Mouse (Mus musculus) ES-CJ7 (cell line): Measurements from ENCODE around the gene Clec2g.
"Not testable (repeated sequence)": the region's sequence is repeated elsewhere in the genome, so short reads cannot be mapped to it uniquely, and the experiment has no call there.

Experiments used
- DNase-seq: peaks from one replicate; pipeline ENCODE4 v3.0.0; 2011; ENCODE audit warnings: low read depth, low spot score

Clec2g gene

GRCm38 (mm10) chr6:128934081-128934480, at the start of gene Clec2g:
Gene Clec2g, plus strand, starts transcription at chr6:128934381.
- not testable (repeated sequence) for DNase-seq

GRCm38 (mm10) chr6:128887091-128887790, 46.9 kb upstream of the Clec2g start, which contains the start of gene Clec2i:
Gene Clec2i, plus strand, starts transcription at chr6:128887588.
- not testable (repeated sequence) for DNase-seq

- no peak for DNase-seq
Observed at GRCm38 (mm10) chr6:128888834-128889233, 45.3 kb upstream of the Clec2g start.

GRCm38 (mm10) chr6:128890948-128891355, 43.2 kb upstream of the Clec2g start, which contains the start of gene BC035044:
Gene BC035044, minus strand, starts transcription at chr6:128891126.
- no peak for DNase-seq

GRCm38 (mm10) chr6:128895404-128896001, 38.7 kb upstream of the Clec2g start:
- no peak for DNase-seq

- no peak for DNase-seq
Observed at GRCm38 (mm10) chr6:128900044-128900443, 34.1 kb upstream of the Clec2g start.

GRCm38 (mm10) chr6:128900796-128901552, 33.2 kb upstream of the Clec2g start:
- not testable (repeated sequence) for DNase-seq

- DNase-seq = no peak
Observed at GRCm38 (mm10) chr6:128913598-128914254, 20.5 kb upstream of the Clec2g start.

GRCm38 (mm10) chr6:128917322-128917721, 16.9 kb upstream of the Clec2g start:
- no peak for DNase-seq

- DNase-seq = no peak
Observed at GRCm38 (mm10) chr6:128933050-128933449, 1.1 kb upstream of the Clec2g start.

- DNase-seq = not testable (repeated sequence)
Observed at GRCm38 (mm10) chr6:128935889-128936665, 1.9 kb downstream of the Clec2g start.

GRCm38 (mm10) chr6:128941646-128942421, 7.7 kb downstream of the Clec2g start:
- peak; percentile 12 for DNase-seq

- DNase-seq = no peak
Observed at GRCm38 (mm10) chr6:128945564-128945963, 11.4 kb downstream of the Clec2g start.

- DNase-seq = no peak
Observed at GRCm38 (mm10) chr6:128961110-128961509, 26.9 kb downstream of the Clec2g start.

- DNase-seq = not testable (repeated sequence)
Observed at GRCm38 (mm10) chr6:128962108-128962507, 27.9 kb downstream of the Clec2g start.

- DNase-seq = no peak
Observed at GRCm38 (mm10) chr6:128964519-128964918, 30.3 kb downstream of the Clec2g start.

GRCm38 (mm10) chr6:128968463-128968862, 34.3 kb downstream of the Clec2g start:
- no peak for DNase-seq

GRCm38 (mm10) chr6:128969741-128970140, 35.6 kb downstream of the Clec2g start:
- no peak for DNase-seq

GRCm38 (mm10) chr6:128970508-128971393, 36.6 kb downstream of the Clec2g start:
- DNase-seq = not testable (repeated sequence)
